Mouse (Mus musculus) cerebellum, adult (tissue): ENCODE data around the gene Ubl5.

Experiments used
- ATAC-seq: cut with Nextera tagmentation; 2 replicates; pipeline ENCODE4 v1.9.2; 2017; ENCODE audit warnings: mild to moderate bottlenecking, moderate library complexity, mixed read lengths; ENCODE audit not compliant: insufficient number of reproducible peaks, low FRiP score, low TSS enrichment

Gene Ubl5

DNA sequence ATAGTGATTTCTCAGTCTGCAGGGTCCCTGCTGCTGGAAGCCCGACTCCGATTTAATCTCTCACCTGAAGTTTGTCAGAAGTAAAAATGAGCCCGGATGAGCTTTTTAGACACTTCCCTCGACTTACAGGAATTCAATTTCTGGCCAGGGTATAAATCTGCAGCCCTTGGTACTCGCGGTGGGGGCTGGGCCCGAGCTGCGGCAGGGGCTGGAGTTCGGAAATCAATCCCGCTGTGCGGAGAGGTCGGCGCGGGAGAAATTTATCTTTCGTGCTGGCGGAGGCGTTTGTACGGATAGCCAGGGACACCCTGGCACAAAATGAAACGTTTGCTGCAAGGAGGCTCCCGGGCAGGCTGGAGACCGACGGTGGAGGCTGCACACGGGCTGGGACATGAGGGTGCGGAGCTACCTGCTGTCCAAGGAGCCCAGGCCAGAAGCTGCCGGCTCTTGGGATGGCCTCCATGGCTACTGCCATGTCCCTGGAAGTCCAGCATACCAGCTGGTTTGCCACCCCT is 52.1 kb downstream of the Ubl5 start:
- no peak for ATAC-seq

GRCm38 (mm10) chr9:20696107-20696712 is 53.5 kb downstream of the Ubl5 start:
- ATAC-seq = no peak
